Mouse (Mus musculus) myocyte (in vitro differentiated cells): Measurements from ENCODE around the gene Pan2. TPM values are rescaled to one million over a fixed set of nuclear protein-coding genes. Genes with fewer than 3 reads are reported as not detected.
"Not testable (repeated sequence)": the region's sequence is repeated elsewhere in the genome, so short reads cannot be mapped to it uniquely, and the experiment has no call there.

Experiments used
- H3K27me3 ChIP-seq: one replicate; pipeline ENCODE4 v1.6.1; 2011; ENCODE audit not compliant: control insufficient read depth, insufficient read depth, insufficient read length
- H3K36me3 ChIP-seq: one replicate; pipeline ENCODE4 v1.6.1; 2011; ENCODE audit not compliant: control insufficient read depth, insufficient read depth
- H3K4me2 ChIP-seq: one replicate; pipeline ENCODE4 v1.6.1; 2011; ENCODE audit warnings: low read depth, control low read depth
- H3K4me3 ChIP-seq: one replicate; pipeline ENCODE4 v1.5.1; 2011; ENCODE audit warnings: mild to moderate bottlenecking, control low read depth, moderate library complexity
- H3K79me2 ChIP-seq: one replicate; pipeline ENCODE4 v1.6.1; 2011; ENCODE audit not compliant: control insufficient read depth, insufficient read depth
- H3ac ChIP-seq: one replicate; pipeline ENCODE4 v1.6.1; 2011; ENCODE audit not compliant: control insufficient read depth, insufficient read length
- CEBPB ChIP-seq: IDR thresholded peaks from 2 replicates; pipeline ENCODE4 v1.6.1; 2011; ENCODE audit warnings: mild to moderate bottlenecking, moderate library complexity; ENCODE audit not compliant: poor library complexity, insufficient read depth, severe bottlenecking
- E2F4 ChIP-seq: IDR thresholded peaks from one replicate; pipeline ENCODE4 v1.6.1; 2011; ENCODE audit warnings: mild to moderate bottlenecking, control low read depth, moderate library complexity; ENCODE audit not compliant: insufficient read depth
- MAX ChIP-seq: IDR thresholded peaks from one replicate; pipeline ENCODE4 v1.6.1; 2011; ENCODE audit warnings: low read depth, mild to moderate bottlenecking, control low read depth
- MYOD1 ChIP-seq, 3 experiments: IDR thresholded peaks; one replicate each; pipeline ENCODE4 v1.6.1; 2011; ENCODE audit warnings: control low read depth in 2 of 3, low read depth in 2 of 3, mild to moderate bottlenecking in 2 of 3, moderate library complexity in 1 of 3; ENCODE audit not compliant: insufficient read length in 2 of 3, control insufficient read depth in 1 of 3
- MYOG ChIP-seq, 3 experiments: IDR thresholded peaks; one replicate each; pipeline ENCODE4 v1.6.1; 2011; ENCODE audit warnings: control low read depth in 2 of 3, low read depth in 2 of 3, mild to moderate bottlenecking in 2 of 3; ENCODE audit not compliant: insufficient read length in 2 of 3, control insufficient read depth in 1 of 3, insufficient read depth in 1 of 3
- POLR2A ChIP-seq: IDR thresholded peaks from one replicate; pipeline ENCODE4 v1.6.1; 2011; ENCODE audit warnings: low read depth, mild to moderate bottlenecking, control low read depth, moderate library complexity; ENCODE audit not compliant: insufficient read length
- POLR2AphosphoS2 ChIP-seq: IDR thresholded peaks from one replicate; pipeline ENCODE4 v1.6.1; 2011; ENCODE audit warnings: low read depth, control low read depth; ENCODE audit not compliant: insufficient read length
- REST ChIP-seq: IDR thresholded peaks from one replicate; pipeline ENCODE4 v1.6.1; 2011; ENCODE audit warnings: mild to moderate bottlenecking, control low read depth, moderate library complexity; ENCODE audit not compliant: insufficient read depth, insufficient read length
- SRF ChIP-seq: IDR thresholded peaks from one replicate; pipeline ENCODE4 v1.6.1; 2011; ENCODE audit warnings: low read depth; ENCODE audit not compliant: control insufficient read depth, insufficient read length
- TCF12 ChIP-seq: IDR thresholded peaks from one replicate; pipeline ENCODE4 v1.6.1; 2011; ENCODE audit warnings: mild to moderate bottlenecking, control low read depth; ENCODE audit not compliant: poor library complexity, insufficient read depth, severe bottlenecking
- TCF3 ChIP-seq: IDR thresholded peaks from one replicate; pipeline ENCODE4 v1.6.1; 2011; ENCODE audit warnings: low read depth, control low read depth; ENCODE audit not compliant: insufficient read length
- USF1 ChIP-seq: IDR thresholded peaks from one replicate; pipeline ENCODE4 v1.6.1; 2011; ENCODE audit warnings: low read depth, mild to moderate bottlenecking, control low read depth, moderate library complexity
- polyA plus RNA-seq: library from polyadenylated mRNA; unstranded; fragments of >200 nt; fragmentation: generic; extraction: Trizol; gene quantifications from one replicate; pipeline ENCODE4 v1.2.1, GENCODE M21; 2012; ENCODE audit warnings: missing spikeins

Gene Pan2
- polyA plus RNA-seq, 1 experiment, result 6.2 TPM

- peak within 1 kb of the TSS; percentile 77 for H3K4me3 ChIP-seq
- no peaks in the 10 kb centered on the region for H3K36me3 ChIP-seq
- H3K4me2 ChIP-seq, result no peak within 1 kb of the TSS
- TF ChIP-seq MYOD1 (IDR thresholded peaks at IDR 0.05; ENCODE audit: control insufficient read depth in 1 of 3, insufficient read length in 2 of 3, low read depth in 2 of 3), result no peak
- peaks cover 9% of the 10 kb centered on the region for H3K79me2 ChIP-seq
- no peak within 1 kb of the TSS for H3ac ChIP-seq
- no peaks in the 10 kb centered on the region for H3K27me3 ChIP-seq
These were observed 34.8 kb upstream of the Pan2 start, which contains the start of gene Apof for GRCm38 (mm10) chr10:128268371-128268770. Gene Apof, plus strand, starts transcription at chr10:128268671.

DNA sequence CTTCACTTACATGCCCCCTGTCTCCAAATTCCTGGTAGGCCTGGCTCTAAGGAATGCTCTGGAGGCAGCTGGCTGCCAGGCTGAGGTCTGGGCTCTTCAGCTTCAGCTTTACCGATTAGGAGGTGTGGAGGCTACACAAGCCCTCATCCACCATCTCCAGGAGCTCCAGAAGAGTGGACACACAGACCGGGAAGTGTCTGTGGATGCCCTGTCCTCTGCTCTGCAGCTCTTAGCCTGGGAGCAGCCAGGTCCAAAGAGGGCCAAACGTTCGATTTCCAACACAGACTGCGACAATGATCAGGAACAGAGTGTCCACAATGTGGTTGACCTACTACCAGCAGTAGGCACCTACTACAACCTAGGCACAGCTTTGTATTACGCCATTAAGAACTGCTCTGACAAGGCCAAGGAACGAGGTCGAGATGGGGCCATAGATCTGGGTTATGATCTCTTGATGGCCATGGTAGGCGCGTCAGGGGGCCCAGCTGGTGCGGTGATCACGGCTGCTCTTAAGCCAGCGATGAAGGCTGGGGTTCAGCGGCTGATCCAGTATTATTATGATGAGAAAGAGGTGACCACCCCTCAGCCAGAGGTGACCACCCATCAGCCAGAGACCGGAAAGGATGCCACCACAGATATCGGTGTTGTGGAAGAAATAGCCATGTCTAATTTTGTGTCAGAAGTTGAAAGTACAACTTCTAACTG is 33.8 kb upstream of the Pan2 start:
- no peaks in the 10 kb centered on the region for H3K27me3 ChIP-seq
- peaks cover 9% of the 10 kb centered on the region for H3K79me2 ChIP-seq
- H3K36me3 ChIP-seq, result no peaks in the 10 kb centered on the region
- TF ChIP-seq TCF3, result no peak
- TF ChIP-seq E2F4, result no peak
- no peak for TF ChIP-seq REST
- TF ChIP-seq TCF12, result no peak
- TF ChIP-seq MYOG (IDR thresholded peaks at IDR 0.05; ENCODE audit: control insufficient read depth in 1 of 3, insufficient read depth in 1 of 3, insufficient read length in 2 of 3, low read depth in 2 of 3), result no peak
- no peak for TF ChIP-seq MYOD1 (IDR thresholded peaks at IDR 0.05; ENCODE audit: control insufficient read depth in 1 of 3, insufficient read length in 2 of 3, low read depth in 2 of 3)
- TF ChIP-seq SRF, result no peak
- TF ChIP-seq POLR2A, result no peak
- TF ChIP-seq POLR2AphosphoS2, result no peak
- no peak for TF ChIP-seq CEBPB
- TF ChIP-seq MAX, result no peak
- no peak for TF ChIP-seq USF1
- peak overlapping the region; percentile 90 for H3K4me2 ChIP-seq
- H3ac ChIP-seq, result no peak overlapping the region
- peak overlapping the region; percentile 77 for H3K4me3 ChIP-seq

DNA sequence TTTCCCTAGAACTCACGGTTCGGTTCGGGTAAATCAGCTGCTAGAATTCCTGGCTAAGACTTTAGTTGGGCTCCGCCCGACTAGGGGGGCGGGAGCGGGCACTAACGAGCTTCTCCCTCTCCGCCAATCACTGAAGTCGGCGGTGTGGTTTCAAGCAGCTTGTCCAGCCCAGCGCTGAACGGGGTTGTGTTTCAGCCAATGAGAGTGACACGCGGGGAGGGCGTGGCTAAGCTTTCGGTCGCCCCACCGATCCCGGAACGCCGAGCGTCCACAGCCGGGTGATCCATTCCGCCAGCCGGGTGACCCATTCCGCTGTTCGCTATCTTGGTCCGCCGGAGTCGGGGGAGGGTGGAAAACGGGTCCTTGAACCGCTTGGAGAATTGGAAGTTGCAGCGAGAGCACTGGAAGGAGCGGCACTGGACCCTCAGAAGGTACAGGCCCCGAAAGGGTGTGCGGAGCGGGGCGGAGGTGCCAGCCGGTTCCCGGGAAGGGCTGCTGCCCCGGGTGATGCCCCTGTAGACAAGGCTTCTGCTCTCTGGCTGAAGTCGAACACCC is 32.8 kb upstream of the Pan2 start, which contains the start of gene Stat2:
TSS of gene Stat2 (plus strand) at position 273 of the 555 bp plus-strand sequence.
- TF ChIP-seq E2F4, result no peak
- peak; percentile 93 for TF ChIP-seq POLR2AphosphoS2
- peak; percentile 86 for TF ChIP-seq POLR2A
- Histone ChIP-seq H3K36me3 (no peaks in the 10 kb centered on the region), H3K27me3 (no peaks in the 10 kb centered on the region), H3ac (peak within 1 kb of the TSS; percentile 4), H3K79me2 (peaks cover 9% of the 10 kb centered on the region), H3K4me2 (peak within 1 kb of the TSS; percentile 90), H3K4me3 (peak within 1 kb of the TSS; percentile 77)

DNA sequence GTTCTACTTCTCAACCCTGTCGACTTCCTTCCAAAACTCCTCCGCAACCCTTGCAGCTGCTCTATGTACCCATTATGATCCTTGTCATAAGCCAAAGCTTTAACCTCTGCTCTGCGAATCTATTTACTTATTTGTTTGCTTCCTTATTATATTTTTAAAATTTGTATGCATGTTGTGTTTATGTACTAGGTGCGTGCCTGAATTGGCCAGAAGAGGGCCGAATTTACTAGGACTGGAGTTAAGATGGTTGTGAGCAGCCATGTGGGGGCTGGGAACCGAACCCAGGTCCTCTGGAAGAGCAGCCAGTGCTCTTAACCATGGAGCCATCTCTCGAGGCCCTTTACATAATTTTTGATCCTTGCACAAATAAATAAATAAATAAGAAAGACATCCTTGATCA is 32.3 kb upstream of the Pan2 start:
- peak overlapping the region; percentile 77 for H3K4me3 ChIP-seq
- TF ChIP-seq E2F4 (no peak), TCF12 (no peak), TCF3 (no peak), POLR2A (no peak), POLR2AphosphoS2 (no peak), MYOG (IDR thresholded peaks at IDR 0.05; ENCODE audit: control insufficient read depth in 1 of 3, insufficient read depth in 1 of 3, insufficient read length in 2 of 3, low read depth in 2 of 3) (no peak), MYOD1 (IDR thresholded peaks at IDR 0.05; ENCODE audit: control insufficient read depth in 1 of 3, insufficient read length in 2 of 3, low read depth in 2 of 3) (no peak), REST (no peak)
- peak overlapping the region; percentile 68 for H3K4me2 ChIP-seq
- H3ac ChIP-seq, result no peak overlapping the region
- H3K79me2 ChIP-seq, result peaks cover 9% of the 10 kb centered on the region
- H3K36me3 ChIP-seq, result no peaks in the 10 kb centered on the region
- no peaks in the 10 kb centered on the region for H3K27me3 ChIP-seq

DNA sequence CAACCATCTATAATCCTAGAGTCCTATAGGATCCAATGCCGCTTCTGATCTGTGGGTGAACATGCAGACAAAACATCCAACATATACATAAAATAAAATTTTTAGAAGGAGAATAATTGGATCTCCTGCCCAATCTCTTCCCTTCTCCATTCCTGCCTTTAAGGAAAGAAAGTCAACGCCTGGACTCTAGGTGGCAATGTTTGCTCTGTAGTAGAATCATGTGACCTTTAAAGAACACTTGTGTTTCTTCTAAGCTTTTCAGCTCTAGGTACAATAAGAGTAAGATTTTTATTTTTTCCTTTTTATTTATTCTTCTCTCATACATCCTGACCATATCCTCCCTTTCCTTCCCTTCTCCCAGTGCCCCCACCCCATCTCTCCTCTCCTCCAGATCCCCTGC is 31.3 kb upstream of the Pan2 start:
- no peak overlapping the region for H3K4me2 ChIP-seq
- H3ac ChIP-seq, result no peak overlapping the region
- H3K27me3 ChIP-seq, result no peaks in the 10 kb centered on the region
- no peaks in the 10 kb centered on the region for H3K36me3 ChIP-seq
- H3K4me3 ChIP-seq, result no peak overlapping the region
- H3K79me2 ChIP-seq, result peaks cover 9% of the 10 kb centered on the region
- TF ChIP-seq TCF3 (no peak), POLR2AphosphoS2 (no peak), TCF12 (no peak), CEBPB (no peak), POLR2A (no peak), MAX (no peak), USF1 (peak; percentile 70)

- not testable (repeated sequence) for H3K79me2 ChIP-seq, H3K27me3 ChIP-seq, H3K4me2 ChIP-seq, H3ac ChIP-seq, H3K4me3 ChIP-seq, H3K36me3 ChIP-seq
These were observed 30.2 kb upstream of the Pan2 start for GRCm38 (mm10) chr10:128272819-128273439.

DNA sequence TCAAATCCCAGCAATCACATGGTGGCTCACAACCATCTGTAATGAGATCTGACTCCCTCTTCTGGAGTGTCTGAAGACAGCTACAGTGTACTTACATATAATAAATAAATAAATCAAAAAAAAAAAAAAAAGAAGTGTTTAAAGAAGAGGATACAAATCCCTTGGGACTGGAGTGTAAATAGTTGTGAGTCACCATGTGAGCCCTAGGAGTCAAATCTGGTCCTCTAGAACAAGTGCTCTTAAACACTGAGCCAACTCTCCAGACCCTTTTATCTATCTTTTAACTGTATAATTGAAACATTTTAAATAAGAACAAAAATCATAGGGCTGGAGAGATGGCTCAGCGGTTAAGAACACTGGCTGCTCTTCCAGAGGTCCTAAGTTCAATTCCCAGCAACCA is 27.8 kb upstream of the Pan2 start:
- not testable (repeated sequence) for H3K27me3 ChIP-seq, H3K4me3 ChIP-seq, H3ac ChIP-seq, H3K4me2 ChIP-seq, H3K79me2 ChIP-seq
- peaks cover 14% of the 10 kb centered on the region for H3K36me3 ChIP-seq
